Mouse (Mus musculus) heart, embryonic 12.5 days (tissue): ENCODE results near the gene Il4ra. TPM values are rescaled to one million over a fixed set of nuclear protein-coding genes. Genes with fewer than 3 reads are reported as not detected.

Source experiments
- ATAC-seq: fragments of 200-750 bp; cut with Nextera tagmentation; 2 replicates; pipeline ENCODE4 v1.8.0; 2017; ENCODE audit warnings: moderate TSS enrichment, moderate library complexity; ENCODE audit not compliant: insufficient number of reproducible peaks, low FRiP score
- H3K27ac ChIP-seq: fragments of 300-500 bp; sonication (generic); 2 replicates; pipeline ENCODE4 v1.5.1; 2016; ENCODE audit warnings: mild to moderate bottlenecking, moderate library complexity; ENCODE audit not compliant: poor library complexity, severe bottlenecking
- H3K27me3 ChIP-seq: fragments of 300-500 bp; sonication (generic); replicated peaks from 2 replicates; pipeline ENCODE4 v1.6.1; 2016; ENCODE audit warnings: mild to moderate bottlenecking, moderate library complexity
- H3K36me3 ChIP-seq: fragments of 300-500 bp; sonication (generic); 2 replicates; pipeline ENCODE4 v1.6.1; 2016; ENCODE audit warnings: mild to moderate bottlenecking, moderate library complexity
- H3K4me1 ChIP-seq: fragments of 300-500 bp; sonication (generic); replicated peaks from 2 replicates; pipeline ENCODE4 v1.6.1; 2016; ENCODE audit warnings: mild to moderate bottlenecking
- H3K4me2 ChIP-seq: fragments of 300-500 bp; sonication (generic); 2 replicates; pipeline ENCODE4 v1.6.1; 2016; ENCODE audit warnings: mild to moderate bottlenecking, moderate library complexity
- H3K4me3 ChIP-seq: fragments of 300-500 bp; sonication (generic); 2 replicates; pipeline ENCODE4 v1.5.1; 2016; ENCODE audit warnings: mild to moderate bottlenecking
- H3K9ac ChIP-seq: fragments of 300-500 bp; sonication (generic); 2 replicates; pipeline ENCODE4 v1.6.1; 2016; ENCODE audit warnings: mild to moderate bottlenecking, moderate library complexity
- H3K9me3 ChIP-seq: fragments of 300-500 bp; sonication (generic); replicated peaks from 2 replicates; pipeline ENCODE4 v1.6.1; 2016; ENCODE audit warnings: mild to moderate bottlenecking, moderate library complexity
- WGBS: fragments of 180-500 bp; shearing (Covaris S2); methylation state at CpG from one replicate; pipeline ENCODE4 v1.1.7; 2016; 5-methylcytosine and 5-hydroxymethylcytosine counted together
- polyA plus RNA-seq: library from polyadenylated mRNA; unstranded; fragments of >200 nt; fragmentation: Nextera tagmentation; extraction: Ambion mirVana; gene quantifications from 2 replicates; pipeline ENCODE4 v1.2.1, GENCODE M21; 2016

The Il4ra gene
- polyA plus RNA-seq, 1 experiment from 2014 or later: 3.5 TPM

- Histone ChIP-seq H3K27me3 (no peaks in the 10 kb centered on the region), H3K9me3 (no peaks in the 10 kb centered on the region), H3K27ac (no peak overlapping the region), H3K9ac (no peak overlapping the region), H3K36me3 (no peaks in the 10 kb centered on the region), H3K4me2 (no peak overlapping the region), H3K4me1 (peaks cover 18% of the 10 kb centered on the region), H3K4me3 (no peak overlapping the region)
- 64% methylated on average over 3 of the region's 3 CpGs for WGBS
- ATAC-seq: no peak
Measured at GRCm38 (mm10) chr7:125574832-125575231, 22.9 kb downstream of the Il4ra start.

- 79% methylated on average over 16 of the region's 16 CpGs for WGBS
- Histone ChIP-seq H3K9me3 (no peaks in the 10 kb centered on the region), H3K36me3 (no peaks in the 10 kb centered on the region), H3K4me2 (no peak overlapping the region), H3K27me3 (no peaks in the 10 kb centered on the region), H3K4me3 (no peak overlapping the region), H3K4me1 (peaks cover 20% of the 10 kb centered on the region), H3K27ac (no peak overlapping the region), H3K9ac (no peak overlapping the region)
- ATAC-seq: no peak
Measured at GRCm38 (mm10) chr7:125575738-125576540, 24.0 kb downstream of the Il4ra start.

- no peaks in the 10 kb centered on the region for H3K36me3 ChIP-seq
- H3K9me3 ChIP-seq: no peaks in the 10 kb centered on the region
- 66% methylated on average over 7 of the region's 7 CpGs for WGBS
- H3K27ac ChIP-seq: no peak overlapping the region
- no peak overlapping the region for H3K4me3 ChIP-seq
- H3K4me2 ChIP-seq: no peak overlapping the region
- H3K4me1 ChIP-seq: peaks cover 23% of the 10 kb centered on the region
- no peak for ATAC-seq
- H3K27me3 ChIP-seq: no peaks in the 10 kb centered on the region
- no peak overlapping the region for H3K9ac ChIP-seq
Measured at GRCm38 (mm10) chr7:125576982-125577381, 25.1 kb downstream of the Il4ra start.

- Histone ChIP-seq H3K27me3 (no peaks in the 10 kb centered on the region; the same call in 1 of the 2 replicates), H3K4me3 (no peak overlapping the region), H3K9me3 (no peaks in the 10 kb centered on the region), H3K9ac (no peak overlapping the region), H3K36me3 (no peaks in the 10 kb centered on the region), H3K27ac (no peak overlapping the region), H3K4me1 (peaks cover 23% of the 10 kb centered on the region), H3K4me2 (no peak overlapping the region)
- WGBS: 80% methylated on average over 11 of the region's 11 CpGs
- ATAC-seq: no peak
Measured at GRCm38 (mm10) chr7:125577486-125578088, 25.7 kb downstream of the Il4ra start.

- 77% methylated on average over 3 of the region's 3 CpGs for WGBS
- ATAC-seq: no peak
Measured at GRCm38 (mm10) chr7:125578106-125578505, 26.2 kb downstream of the Il4ra start.

GRCm38 (mm10) chr7:125579545-125580219 is 27.8 kb downstream of the Il4ra start:
- Histone ChIP-seq H3K36me3 (no peaks in the 10 kb centered on the region), H3K27ac (no peak overlapping the region), H3K4me2 (no peak overlapping the region), H3K9me3 (no peaks in the 10 kb centered on the region), H3K27me3 (no peaks in the 10 kb centered on the region; the same call in 1 of the 2 replicates), H3K4me3 (no peak overlapping the region), H3K4me1 (peaks cover 23% of the 10 kb centered on the region), H3K9ac (no peak overlapping the region)
- 81% methylated on average over 9 of the region's 9 CpGs for WGBS
- ATAC-seq: no peak

More at GRCm38 (mm10) chr7:125578106-125578505, 26.2 kb downstream of the Il4ra start:
- Histone ChIP-seq H3K4me3 (no peak overlapping the region), H3K9ac (no peak overlapping the region), H3K9me3 (no peaks in the 10 kb centered on the region), H3K4me2 (no peak overlapping the region), H3K27ac (no peak overlapping the region), H3K27me3 (no peaks in the 10 kb centered on the region; the same call in 1 of the 2 replicates), H3K4me1 (peaks cover 23% of the 10 kb centered on the region), H3K36me3 (no peaks in the 10 kb centered on the region)

GRCm38 (mm10) chr7:125580220-125580549 is 28.3 kb downstream of the Il4ra start:
- no peaks in the 10 kb centered on the region; the same call in 1 of the 2 replicates for H3K27me3 ChIP-seq
- H3K27ac ChIP-seq: no peak overlapping the region
- H3K9me3 ChIP-seq: no peaks in the 10 kb centered on the region
- H3K9ac ChIP-seq: no peak overlapping the region
- ATAC-seq: no peak
- no peak overlapping the region for H3K4me2 ChIP-seq
- H3K4me3 ChIP-seq: no peak overlapping the region
- peaks cover 23% of the 10 kb centered on the region for H3K4me1 ChIP-seq
- no peaks in the 10 kb centered on the region for H3K36me3 ChIP-seq
- 74% methylated on average over 1 of the region's 1 CpGs for WGBS

- Histone ChIP-seq H3K9ac (0 out of 2 replicates have a peak overlapping the region, but pooled peaks have one; percentile 52), H3K4me1 (peaks cover 23% of the 10 kb centered on the region), H3K4me2 (peak overlapping the region; percentile 73), H3K27me3 (no peaks in the 10 kb centered on the region; the same call in 1 of the 2 replicates), H3K9me3 (no peaks in the 10 kb centered on the region), H3K36me3 (no peaks in the 10 kb centered on the region), H3K27ac (no peak overlapping the region), H3K4me3 (peak overlapping the region; percentile 36)
- ATAC-seq: no peak
- 12% methylated on average over 16 of the region's 16 CpGs for WGBS
Measured at GRCm38 (mm10) chr7:125580625-125581316, 28.9 kb downstream of the Il4ra start.

GRCm38 (mm10) chr7:125581317-125581672 is 29.4 kb downstream of the Il4ra start:
- H3K9me3 ChIP-seq: peaks cover 3% of the 10 kb centered on the region; the same call in 1 of the 2 replicates
- peak; percentile 69 for ATAC-seq
- no peaks in the 10 kb centered on the region; the same call in 1 of the 2 replicates for H3K27me3 ChIP-seq
- H3K27ac ChIP-seq: no peak overlapping the region
- peak overlapping the region; percentile 73 for H3K4me2 ChIP-seq
- no peaks in the 10 kb centered on the region for H3K36me3 ChIP-seq
- H3K4me3 ChIP-seq: peak overlapping the region; percentile 36
- peaks cover 23% of the 10 kb centered on the region for H3K4me1 ChIP-seq
- WGBS: 6% methylated on average over 21 of the region's 21 CpGs
- H3K9ac ChIP-seq: 0 out of 2 replicates have a peak overlapping the region, but pooled peaks have one; percentile 52

GRCm38 (mm10) chr7:125583325-125584004 is 31.5 kb downstream of the Il4ra start:
- Histone ChIP-seq H3K4me1 (0 out of 2 replicates have a peak, but pooled peaks cover 5% of the 10 kb centered on the region), H3K27ac (no peak overlapping the region), H3K9ac (no peak overlapping the region), H3K4me2 (no peak overlapping the region), H3K9me3 (peaks cover 7% of the 10 kb centered on the region; the same call in 1 of the 2 replicates), H3K36me3 (no peaks in the 10 kb centered on the region), H3K4me3 (no peak overlapping the region), H3K27me3 (no peaks in the 10 kb centered on the region; the same call in 1 of the 2 replicates)
- no peak for ATAC-seq
- 65% methylated on average over 6 of the region's 6 CpGs for WGBS
